Mouse (Mus musculus): ENCODE results near the gene Tmsb4x.

Gene Tmsb4x

GRCm38 (mm10) chrX:167208978-167209754 is at the start of gene Tmsb4x:
Tmsb4x (minus strand) TSS chrX:167209315.
- DNase-seq = peak; percentile 77

- DNase-seq = no peak
Observed at GRCm38 (mm10) chrX:167241736-167242135, 32.6 kb upstream of the Tmsb4x start.

GRCm38 (mm10) chrX:167239293-167239921 is 30.3 kb upstream of the Tmsb4x start:
- no peak for DNase-seq

GRCm38 (mm10) chrX:167233104-167233687 is 24.1 kb upstream of the Tmsb4x start:
- DNase-seq = peak; percentile 37

GRCm38 (mm10) chrX:167231150-167231549 is 22.0 kb upstream of the Tmsb4x start:
- no peak for DNase-seq

- no peak for DNase-seq
Observed at GRCm38 (mm10) chrX:167229819-167230218, 20.7 kb upstream of the Tmsb4x start.

- peak; percentile 32 for DNase-seq
Observed at GRCm38 (mm10) chrX:167229206-167229605, 20.1 kb upstream of the Tmsb4x start.

GRCm38 (mm10) chrX:167227756-167228155 is 18.6 kb upstream of the Tmsb4x start:
- DNase-seq = no peak

- no peak for DNase-seq
Observed at GRCm38 (mm10) chrX:167227138-167227537, 18.0 kb upstream of the Tmsb4x start.

GRCm38 (mm10) chrX:167226570-167226969 is 17.5 kb upstream of the Tmsb4x start:
- no peak for DNase-seq

GRCm38 (mm10) chrX:167212707-167213106 is 3.6 kb upstream of the Tmsb4x start:
- no peak for DNase-seq

GRCm38 (mm10) chrX:167211871-167212555 is 2.9 kb upstream of the Tmsb4x start:
- DNase-seq = no peak

GRCm38 (mm10) chrX:167210319-167210728 is 1.2 kb upstream of the Tmsb4x start:
- DNase-seq = no peak

GRCm38 (mm10) chrX:167209828-167210227 is 713 bp upstream of the Tmsb4x start:
- no peak for DNase-seq

GRCm38 (mm10) chrX:167208506-167208820 is 652 bp downstream of the Tmsb4x start:
- peak; percentile 25 for DNase-seq

- DNase-seq = peak; percentile 20
Observed at GRCm38 (mm10) chrX:167207741-167208505, 1.2 kb downstream of the Tmsb4x start.

- DNase-seq = no peak
Observed at GRCm38 (mm10) chrX:167205813-167206520, 3.1 kb downstream of the Tmsb4x start.

- DNase-seq = no peak
Observed at GRCm38 (mm10) chrX:167201365-167201764, 7.8 kb downstream of the Tmsb4x start.

- no peak for DNase-seq
Observed at GRCm38 (mm10) chrX:167195228-167195649, 13.9 kb downstream of the Tmsb4x start.

GRCm38 (mm10) chrX:167186306-167186705 is 22.8 kb downstream of the Tmsb4x start:
- no peak for DNase-seq

GRCm38 (mm10) chrX:167183535-167183934 is 25.6 kb downstream of the Tmsb4x start:
- no peak for DNase-seq

GRCm38 (mm10) chrX:167182411-167182810 is 26.7 kb downstream of the Tmsb4x start:
- DNase-seq = no peak

All from cerebellum, adult 9-11 months (tissue).